10 mouse cellular contexts compared by ENCODE assay signal in genomic region chr17:87011301-87012019, GRCm38 (mm10). TPM values are rescaled to one million over a fixed set of nuclear protein-coding genes. Genes with fewer than 3 reads are reported as not detected.
DNase-seq lines count a peak whose midpoint lies in the region; ATAC-seq and TF ChIP-seq lines count a peak whose summit lies in the region.
"Had no signal": no experiment of that assay in that cellular context is flagged by ENCODE, and none has a peak within 500 bp of the region (broad histone marks: within the 10 kb centered on the region; RNA-seq: fewer than 3 reads in every experiment).

No protein-coding gene starts in this region.

- H3K4me1 ChIP-seq in hindbrain, postnatal 0 days (ENCODE audit: insufficient read depth, low read length), result no peaks in the 10 kb centered on the region
- no peaks in the 10 kb centered on the region for H3K4me1 ChIP-seq in hindbrain, embryonic 11.5 days (replicated peaks; ENCODE audit: control insufficient read depth, insufficient read depth, low read length)
- H3K4me1 ChIP-seq: neural tube, embryonic 13.5 days had no signal

- ATAC-seq in hindbrain, postnatal 0 days, result peak; percentile 62; the same call in 1 of the 2 replicates
- no peak for ATAC-seq in hindbrain, embryonic 11.5 days (ENCODE audit: low FRiP score)

- no peak overlapping the region for H3K4me3 ChIP-seq in hindbrain, postnatal 0 days (ENCODE audit: low read length)
- H3K4me3 ChIP-seq in hindbrain, embryonic 11.5 days (ENCODE audit: low read depth, low read length), result no peak overlapping the region
- H3K4me3 ChIP-seq: neural tube, embryonic 13.5 days had no signal

- no peak overlapping the region for H3K9ac ChIP-seq in hindbrain, postnatal 0 days (replicated peaks; ENCODE audit: low read length)
- H3K9ac ChIP-seq in hindbrain, embryonic 11.5 days (ENCODE audit: low read depth, low read length), result no peak overlapping the region
- H3K9ac ChIP-seq: neural tube, embryonic 13.5 days had no signal

- H3K9me3 ChIP-seq in hindbrain, postnatal 0 days (ENCODE audit: low read length), result no peaks in the 10 kb centered on the region
- no peaks in the 10 kb centered on the region for H3K9me3 ChIP-seq in hindbrain, embryonic 11.5 days (ENCODE audit: control insufficient read depth, low read length)
- H3K9me3 ChIP-seq: neural tube, embryonic 13.5 days had no signal

- WGBS in hindbrain, postnatal 0 days, result 55% methylated on average over 13 of the region's 13 CpGs
- 95% methylated on average over 13 of the region's 13 CpGs for WGBS in hindbrain, embryonic 11.5 days

- no peaks in the 10 kb centered on the region for H3K27me3 ChIP-seq in hindbrain, postnatal 0 days (ENCODE audit: insufficient read depth, low read length)
- H3K27me3 ChIP-seq in hindbrain, embryonic 11.5 days (ENCODE audit: control insufficient read depth, insufficient read depth, low read length), result no peaks in the 10 kb centered on the region
- H3K27me3 ChIP-seq: neural tube, embryonic 13.5 days had no signal

- 0 out of 2 replicates have a peak overlapping the region, but pooled peaks have one; percentile 8 for H3K27ac ChIP-seq in hindbrain, postnatal 0 days
- H3K27ac ChIP-seq in hindbrain, embryonic 11.5 days (ENCODE audit: low read depth, low read length), result no peak overlapping the region
- H3K27ac ChIP-seq: neural tube, embryonic 13.5 days had no signal

- DNase-seq in hindbrain, postnatal 0 days (ENCODE audit: low spot score), result peak; percentile 74
- no peak for DNase-seq in hindbrain, embryonic 11.5 days (ENCODE audit: low spot score)
- DNase-seq in cerebellum, adult 9-11 months, result peak; percentile 86
- DNase-seq in layer of hippocampus, postnatal 14 days (ENCODE audit: low spot score in 2 of 2), result peak; percentile 67 to 79
- DNase-seq in right cerebral cortex, postnatal 4 days, result peak; percentile 65
- no peak for DNase-seq in spleen, adult 18-20 months
- no peak for DNase-seq in natural killer cell, adult 2 months (ENCODE audit: low spot score in 2 of 2)
- no peak for DNase-seq in liver
- DNase-seq: heart, postnatal 10 days had no signal

- no peaks in the 10 kb centered on the region; the same call in 1 of the 2 replicates for H3K36me3 ChIP-seq in hindbrain, postnatal 0 days (ENCODE audit: insufficient read depth, low read length)
- no peaks in the 10 kb centered on the region for H3K36me3 ChIP-seq in hindbrain, embryonic 11.5 days (ENCODE audit: control insufficient read depth, insufficient read depth, low read length)

- no peak for TF ChIP-seq CTCF in hindbrain, postnatal 0 days (IDR thresholded peaks at IDR 0.05; ENCODE audit: low read depth)

- H3K4me2 ChIP-seq in hindbrain, postnatal 0 days (ENCODE audit: low read depth, low read length), result no peak overlapping the region
- no peak overlapping the region for H3K4me2 ChIP-seq in hindbrain, embryonic 11.5 days (replicated peaks; ENCODE audit: low read depth, low read length)
- H3K4me2 ChIP-seq: neural tube, embryonic 13.5 days had no signal

RNA-seq across cellular contexts. Expression of gene Pigf, which starts 13.7 kb away (rescaled TPM):
- 12.8 and 15.7 TPM in 2 replicates for total RNA-seq in hindbrain, postnatal 0 days (2014; rRNA removed)
- 31.3 and 33.3 TPM in 2 replicates for polyA plus RNA-seq in hindbrain, postnatal 0 days (2015; fragmentation: Nextera tagmentation; extraction: Ambion mirVana)
- 42.3 and 45.2 TPM in 2 replicates for polyA plus RNA-seq in hindbrain, embryonic 11.5 days (2014; fragmentation: Nextera tagmentation; extraction: Ambion mirVana)
- 10 to 100 TPM; 18.2 TPM for total RNA-seq in layer of hippocampus, postnatal 14 days (2021)

RNA-seq across cellular contexts. Expression of gene Cript, which starts 13.9 kb away (rescaled TPM):
- total RNA-seq in hindbrain, postnatal 0 days (2014; rRNA removed), result 37.3 and 53.7 TPM in 2 replicates
- 184 and 186 TPM in 2 replicates for polyA plus RNA-seq in hindbrain, postnatal 0 days (2015; fragmentation: Nextera tagmentation; extraction: Ambion mirVana)
- polyA plus RNA-seq in hindbrain, embryonic 11.5 days (2014; fragmentation: Nextera tagmentation; extraction: Ambion mirVana), result 212 and 226 TPM in 2 replicates
- total RNA-seq in layer of hippocampus, postnatal 14 days (2021), result 10 to 100 TPM; 52.7 to 53.0 TPM

RNA-seq across cellular contexts. Expression of gene Rhoq, which starts 48.6 kb away (rescaled TPM):
- total RNA-seq in hindbrain, postnatal 0 days (2014; rRNA removed), result 24.1 and 51.7 TPM in 2 replicates
- 5.9 and 6.7 TPM in 2 replicates for polyA plus RNA-seq in hindbrain, postnatal 0 days (2015; fragmentation: Nextera tagmentation; extraction: Ambion mirVana)
- 10.7 and 13.1 TPM in 2 replicates for polyA plus RNA-seq in hindbrain, embryonic 11.5 days (2014; fragmentation: Nextera tagmentation; extraction: Ambion mirVana)
- total RNA-seq in layer of hippocampus, postnatal 14 days (2021), result 10 to 100 TPM; 32.1 to 33.5 TPM

Comparison
In these comparisons a context has a peak if more than half of its experiments do, and no peak if none do; other contexts are left out.
1. DNase-seq: peak in hindbrain, postnatal 0 days (single experiment), cerebellum, adult 9-11 months (single experiment), layer of hippocampus, postnatal 14 days (2 of 2) and right cerebral cortex, postnatal 4 days (single experiment); none in hindbrain, embryonic 11.5 days (single experiment), spleen, adult 18-20 months (0 of 2), natural killer cell, adult 2 months (0 of 2) and liver (single experiment).